Mouse (Mus musculus) liver, embryonic 14.5 days (tissue): ENCODE results near the gene Iqsec3. TPM values are rescaled to one million over a fixed set of nuclear protein-coding genes. Genes with fewer than 3 reads are reported as not detected.

Source experiments
- ATAC-seq: fragments of 200-750 bp; cut with Nextera tagmentation; 2 replicates; pipeline ENCODE4 v1.8.0; 2017; ENCODE audit warnings: moderate number of reproducible peaks, mild to moderate bottlenecking, moderate library complexity; ENCODE audit not compliant: insufficient read depth
- DNase-seq, 3 experiments: peaks; one replicate each; pipeline ENCODE4 v3.0.0-alpha.2; 2012 to 2013; ENCODE audit warnings: low read depth in 3 of 3, low spot score in 3 of 3
- H3K27ac ChIP-seq: fragments of 300-500 bp; sonication (generic); 2 replicates; pipeline ENCODE4 v1.5.1; 2014; ENCODE audit warnings: moderate library complexity, mild to moderate bottlenecking, control low read depth, inconsistent platforms
- H3K27me3 ChIP-seq: fragments of 300-500 bp; sonication (generic); 2 replicates; pipeline ENCODE4 v1.6.1; 2014; ENCODE audit warnings: mild to moderate bottlenecking, low read length, moderate library complexity; ENCODE audit not compliant: control insufficient read depth, insufficient read depth
- H3K36me3 ChIP-seq: fragments of 300-500 bp; sonication (generic); replicated peaks from 2 replicates; pipeline ENCODE4 v1.6.1; 2014; ENCODE audit warnings: low read depth; ENCODE audit not compliant: control insufficient read depth, insufficient read depth
- H3K4me1 ChIP-seq, 2 experiments: fragments of 200-500 bp in 1 of 2; fragments of 300-500 bp in 1 of 2; sonication (generic) in 1 of 2; replicated peaks; 2 replicates each; pipeline ENCODE4 v1.6.1; 2012 to 2014; ENCODE audit warnings: antibody characterized with exemption in 1 of 2, inconsistent platforms in 1 of 2, low read length in 1 of 2; ENCODE audit not compliant: control insufficient read depth in 2 of 2, insufficient read depth in 2 of 2
- H3K4me2 ChIP-seq: fragments of 300-500 bp; sonication (generic); 2 replicates; pipeline ENCODE4 v1.6.1; 2014; ENCODE audit warnings: low read depth, mild to moderate bottlenecking, control low read depth, moderate library complexity
- H3K4me3 ChIP-seq, 2 experiments: fragments of 200-500 bp in 1 of 2; fragments of 300-500 bp in 1 of 2; sonication (generic) in 1 of 2; 2 replicates each; pipeline ENCODE4 v1.5.1; 2012 to 2014; ENCODE audit warnings: low read depth in 2 of 2, low read length in 2 of 2, mild to moderate bottlenecking in 2 of 2, control low read depth in 1 of 2, inconsistent platforms in 1 of 2, moderate library complexity in 1 of 2; ENCODE audit not compliant: insufficient read depth in 1 of 2
- H3K9ac ChIP-seq: fragments of 300-500 bp; sonication (generic); replicated peaks from 2 replicates; pipeline ENCODE4 v1.6.1; 2014; ENCODE audit warnings: mild to moderate bottlenecking, control low read depth, moderate library complexity
- H3K9me3 ChIP-seq: fragments of 300-500 bp; sonication (generic); 2 replicates; pipeline ENCODE4 v1.6.1; 2016; ENCODE audit warnings: low read length, mixed read lengths; ENCODE audit not compliant: control insufficient read depth
- CTCF ChIP-seq: IDR thresholded peaks from 2 replicates; pipeline ENCODE4 v1.5.1; 2016; ENCODE audit warnings: antibody characterized with exemption, low read depth, control low read depth
- EP300 ChIP-seq: IDR thresholded peaks from 2 replicates; pipeline ENCODE4 v1.6.1; 2016; ENCODE audit warnings: antibody characterized with exemption, low read depth
- WGBS: fragments of 180-500 bp; shearing (Covaris S2); extraction: QIAGEN DNeasy Blood & Tissue Kit; methylation state at CpG from one replicate; pipeline ENCODE4 v1.1.7; 2014; ENCODE audit not compliant: insufficient replicate concordance; 5-methylcytosine and 5-hydroxymethylcytosine counted together
- polyA plus RNA-seq, 2 experiments: library from polyadenylated mRNA; depleted of rRNA in 1 of 2; stranded (reverse) in 1 of 2; unstranded in 1 of 2; fragments of >200 nt; fragmentation: Nextera tagmentation in 1 of 2; extraction: Ambion mirVana in 1 of 2; gene quantifications; 2 replicates each; pipeline versions ENCODE4 v1.2.1 to v1.2.3; 2012 to 2014

Iqsec3 gene
- polyA plus RNA-seq, 2 experiments: under 0.01 TPM; not detected in 1

DNA sequence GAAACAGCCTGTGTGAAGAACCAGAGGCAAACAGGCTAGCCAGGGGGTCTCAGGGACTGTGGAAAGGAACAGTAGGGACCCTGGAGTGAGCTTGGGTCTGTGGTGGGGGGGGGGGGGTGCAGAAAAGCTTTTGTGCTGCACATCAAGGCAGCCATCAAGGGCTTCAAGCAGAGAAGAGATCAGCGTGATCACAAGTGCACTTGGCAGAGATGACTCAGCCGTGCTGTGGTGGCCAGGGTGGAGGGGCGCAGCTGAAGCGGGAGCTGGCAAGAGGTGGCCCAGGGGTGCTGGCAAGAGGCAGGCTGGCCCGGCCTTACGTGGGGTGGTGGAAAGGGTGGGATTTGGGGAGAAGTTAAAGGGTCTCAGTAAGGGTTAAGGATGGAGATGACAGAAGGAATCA is 48.6 kb downstream of the Iqsec3 start:
- DNase-seq (no peak), ATAC-seq (no peak)
- no peaks in the 10 kb centered on the region for H3K4me1 ChIP-seq
- no peak overlapping the region for H3K4me3 ChIP-seq
- 44% methylated on average over 6 of the region's 6 CpGs for WGBS
- no peak overlapping the region for H3K9ac ChIP-seq
- no peak overlapping the region for H3K4me2 ChIP-seq
- H3K27me3 ChIP-seq: no peaks in the 10 kb centered on the region
- no peaks in the 10 kb centered on the region for H3K9me3 ChIP-seq
- H3K36me3 ChIP-seq: no peaks in the 10 kb centered on the region
- no peak overlapping the region for H3K27ac ChIP-seq
- no peak for TF ChIP-seq EP300
- no peak for TF ChIP-seq CTCF

DNA sequence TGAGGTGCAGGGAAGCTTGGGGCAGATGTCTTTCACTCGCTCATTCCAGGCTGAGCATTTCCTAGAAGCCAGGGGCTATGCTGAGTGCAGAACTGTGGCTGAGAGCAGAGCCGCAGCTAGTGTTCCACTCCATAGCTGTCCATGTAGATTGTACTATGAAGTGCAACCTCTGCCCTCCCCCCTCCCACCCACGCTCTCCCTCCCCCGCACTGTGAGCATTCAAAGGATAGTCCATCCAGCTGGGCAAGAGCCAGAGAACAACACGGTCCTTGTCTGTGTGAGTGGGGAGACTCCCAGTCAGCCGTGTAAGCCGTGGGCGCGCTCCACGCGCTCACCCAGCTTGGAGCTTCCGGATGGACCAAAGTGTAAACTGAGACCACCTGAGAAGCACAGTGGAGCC is 49.1 kb downstream of the Iqsec3 start:
- ATAC-seq (no peak), DNase-seq (no peak)
- no peak overlapping the region for H3K4me2 ChIP-seq

DNA sequence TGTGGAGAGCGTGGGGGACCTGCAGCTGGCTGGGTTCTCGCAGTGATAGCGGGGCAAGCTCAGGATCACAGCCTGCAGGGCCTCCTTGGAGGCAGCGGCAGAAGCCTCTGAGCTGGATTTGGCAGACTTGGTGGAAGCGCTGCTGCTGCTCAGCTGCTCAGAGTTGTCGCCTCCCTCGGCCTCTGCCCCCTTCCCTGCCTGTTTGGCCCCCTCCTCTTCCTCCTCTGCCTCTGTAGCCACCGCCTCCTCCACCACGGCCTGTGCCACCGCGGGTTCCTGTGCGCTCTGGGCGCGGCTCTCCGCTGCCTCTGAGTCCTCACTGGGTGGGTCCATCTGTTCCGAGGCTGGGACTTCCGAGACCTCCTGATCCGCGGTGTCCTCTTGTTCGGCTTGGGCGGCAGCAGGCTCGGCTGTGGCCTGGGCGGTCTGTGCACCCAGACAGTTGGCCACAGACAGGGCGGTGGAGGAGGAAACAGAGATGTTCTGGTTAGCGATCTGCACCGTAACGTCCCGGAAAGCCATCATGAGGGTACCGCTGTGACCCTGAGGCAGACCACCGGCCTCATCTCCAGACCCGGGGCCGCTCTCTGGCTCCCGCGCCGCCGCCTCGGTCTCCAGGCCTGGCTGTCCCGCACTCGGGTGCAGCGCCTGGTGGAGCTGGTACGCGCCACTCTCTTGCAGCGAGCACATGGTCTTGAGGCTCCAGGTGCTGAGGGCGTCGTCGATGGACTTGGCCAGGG is 60.8 kb downstream of the Iqsec3 start:
- no peaks in the 10 kb centered on the region for H3K4me1 ChIP-seq
- H3K9ac ChIP-seq: no peak overlapping the region
- TF ChIP-seq CTCF (no peak), EP300 (no peak)
- H3K36me3 ChIP-seq: no peaks in the 10 kb centered on the region
- DNase-seq (no peak), ATAC-seq (no peak)
- 2% methylated on average over 45 of the region's 46 CpGs for WGBS
- H3K9me3 ChIP-seq: no peaks in the 10 kb centered on the region
- no peak overlapping the region for H3K4me3 ChIP-seq
- no peak overlapping the region for H3K27ac ChIP-seq
- H3K4me2 ChIP-seq: no peak overlapping the region
- H3K27me3 ChIP-seq: peaks cover 16% of the 10 kb centered on the region

More for the DNA sequence above, 49.1 kb downstream of the Iqsec3 start:
- WGBS: 46% methylated on average over 12 of the region's 12 CpGs
- H3K27me3 ChIP-seq: no peaks in the 10 kb centered on the region
- no peaks in the 10 kb centered on the region for H3K36me3 ChIP-seq
- H3K27ac ChIP-seq: no peak overlapping the region
- TF ChIP-seq EP300: no peak
- no peak for TF ChIP-seq CTCF
- H3K4me3 ChIP-seq: no peak overlapping the region
- H3K9me3 ChIP-seq: no peaks in the 10 kb centered on the region
- H3K9ac ChIP-seq: no peak overlapping the region
- H3K4me1 ChIP-seq: no peaks in the 10 kb centered on the region

DNA sequence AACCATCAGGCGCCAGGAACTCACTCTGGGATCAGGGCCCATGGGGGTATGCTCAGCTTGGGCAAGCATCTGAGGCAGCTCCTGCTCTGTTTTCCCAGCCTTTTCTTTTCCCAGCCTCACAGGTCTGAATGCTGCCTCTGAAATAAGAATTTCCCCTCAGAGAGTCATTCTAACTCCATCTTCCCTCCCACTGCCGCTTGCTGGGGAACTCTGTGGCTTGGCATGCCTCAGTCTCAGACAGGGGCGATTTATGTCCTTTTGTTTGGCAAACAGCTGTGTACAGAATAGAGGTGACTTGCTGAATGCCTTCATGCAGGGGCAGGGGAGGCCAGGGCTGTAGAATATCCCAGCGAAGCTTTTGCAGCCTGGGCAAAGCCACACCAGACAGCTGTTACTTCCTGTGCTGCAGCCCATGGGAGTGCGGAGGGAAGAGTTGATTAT is 65.9 kb downstream of the Iqsec3 start:
- Histone ChIP-seq H3K9me3 (no peaks in the 10 kb centered on the region), H3K4me2 (no peak overlapping the region), H3K9ac (no peak overlapping the region), H3K36me3 (no peaks in the 10 kb centered on the region), H3K4me1 (no peaks in the 10 kb centered on the region), H3K27me3 (peaks cover 6% of the 10 kb centered on the region), H3K4me3 (no peak overlapping the region), H3K27ac (no peak overlapping the region)
- 22% methylated on average over 5 of the region's 5 CpGs for WGBS
- ATAC-seq (no peak), DNase-seq (no peak)
- TF ChIP-seq EP300 (no peak), CTCF (no peak)

DNA sequence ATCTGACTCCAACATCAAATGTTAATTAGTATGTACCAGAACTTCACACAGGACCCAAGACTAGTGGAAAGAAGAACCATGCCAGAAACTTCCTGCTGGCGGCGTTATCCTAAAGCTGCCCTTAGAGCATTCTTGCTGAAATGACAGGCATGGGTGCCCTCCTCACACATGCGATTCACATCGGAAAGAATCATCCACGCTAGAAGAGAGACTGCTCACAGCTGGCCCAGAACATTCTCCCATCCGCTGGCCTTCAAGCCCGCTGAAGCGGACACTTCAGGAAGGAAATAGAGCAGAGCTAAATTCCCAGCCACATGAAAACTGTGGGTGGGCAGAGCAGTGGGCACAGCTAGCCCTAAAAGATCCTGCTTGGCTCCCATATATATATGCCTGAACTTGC is 68.2 kb downstream of the Iqsec3 start:
- no peak overlapping the region for H3K9ac ChIP-seq
- no peak overlapping the region for H3K4me3 ChIP-seq
- WGBS: 74% methylated on average over 8 of the region's 8 CpGs
- H3K36me3 ChIP-seq: no peaks in the 10 kb centered on the region
- DNase-seq: no peak
- H3K27me3 ChIP-seq: no peaks in the 10 kb centered on the region
- H3K9me3 ChIP-seq: no peaks in the 10 kb centered on the region
- H3K4me2 ChIP-seq: no peak overlapping the region
- no peak for ATAC-seq
- H3K4me1 ChIP-seq: no peaks in the 10 kb centered on the region
- H3K27ac ChIP-seq: no peak overlapping the region
- no peak for TF ChIP-seq EP300
- no peak for TF ChIP-seq CTCF
